Mouse (Mus musculus): ENCODE measurements around the gene Fsd2. TPM values are rescaled to one million over a fixed set of nuclear protein-coding genes. Genes with fewer than 3 reads are reported as not detected.

Fsd2 gene
- total and polyA plus RNA-seq, 3 experiments = 0.03 TPM; not detected in 2

GRCm38 (mm10) chr7:81556839-81557238 is 9.9 kb downstream of the Fsd2 start:
- Histone ChIP-seq H3K27me3 (ENCODE audit: control insufficient read depth in 1 of 2, insufficient read depth in 2 of 2, low read length in 2 of 2) (no peaks in the 10 kb centered on the region; a peak in 2 of 4 replicates), H3K4me3 (ENCODE audit: control insufficient read depth in 1 of 2, insufficient read depth in 1 of 2, low read depth in 2 of 2, low read length in 2 of 2) (no peak overlapping the region), H3K4me1 (ENCODE audit: control insufficient read depth in 1 of 2, insufficient read depth in 2 of 2, low read length in 2 of 2) (peaks cover 0 to 9% of the 10 kb centered on the region in 2 experiments; a peak in 2 of 4 replicates), H3K9me3 (replicated peaks; ENCODE audit: insufficient read depth, low read length) (no peaks in the 10 kb centered on the region), H3K79me2 (ENCODE audit: control insufficient read depth, insufficient read depth, low read length, poor library complexity) (no peaks in the 10 kb centered on the region), H3K27ac (ENCODE audit: control insufficient read depth, low read depth, low read length) (no peak overlapping the region), H3K36me3 (ENCODE audit: control insufficient read depth in 1 of 2, insufficient read depth in 2 of 2, low read length in 2 of 2) (peaks cover 0 to 4% of the 10 kb centered on the region in 2 experiments; a peak in 2 of 4 replicates), H3K9ac (ENCODE audit: control insufficient read depth, low read depth, low read length, poor library complexity, severe bottlenecking) (no peak overlapping the region)
- DNase-seq (ENCODE audit: low read depth, low spot score) = no peak
- TF ChIP-seq MAFK (IDR thresholded peaks at IDR 0.05; ENCODE audit: borderline replicate concordance, low read depth, low read length) (no peak), GATA1 (IDR thresholded peaks at IDR 0.05; ENCODE audit: low read depth, low read length) (no peak), MAX (IDR thresholded peaks at IDR 0.05; ENCODE audit: low read length) (no peak), TBP (IDR thresholded peaks at IDR 0.05; ENCODE audit: low read depth, low read length) (no peak), CTCF (IDR thresholded peaks at IDR 0.05 in 2 of 3, conservative IDR thresholded peaks at IDR 0.05 in 1 of 3; ENCODE audit: control insufficient read depth in 1 of 3, insufficient read depth in 1 of 3, low read depth in 2 of 3, low read length in 3 of 3, poor library complexity in 1 of 3, severe bottlenecking in 1 of 3) (no peak), GABPA (IDR thresholded peaks at IDR 0.05; ENCODE audit: low read depth, low read length) (no peak), MEF2A (IDR thresholded peaks at IDR 0.05; ENCODE audit: extremely low read depth, insufficient replicate concordance, low read depth, low read length, poor library complexity, severe bottlenecking) (no peak), TAL1 (IDR thresholded peaks at IDR 0.05; ENCODE audit: low read length) (no peak), UBTF (IDR thresholded peaks at IDR 0.05; ENCODE audit: borderline replicate concordance, insufficient read depth, low read depth, low read length) (no peak), CHD2 (IDR thresholded peaks at IDR 0.05; ENCODE audit: low read length) (no peak), POLR2AphosphoS5 (IDR thresholded peaks at IDR 0.05; ENCODE audit: borderline replicate concordance, low read depth, low read length) (no peak), NELFE (IDR thresholded peaks at IDR 0.05; ENCODE audit: low read depth, low read length) (no peak), RAD21 (IDR thresholded peaks at IDR 0.05; ENCODE audit: low read depth, low read length) (no peak), POLR2A (IDR thresholded peaks at IDR 0.05; ENCODE audit: control insufficient read depth in 1 of 2, insufficient read depth in 1 of 2, low read depth in 1 of 2, low read length in 2 of 2, poor library complexity in 1 of 2) (no peak), POLR2AphosphoS2 (IDR thresholded peaks at IDR 0.05; ENCODE audit: low read length) (no peak), HCFC1 (IDR thresholded peaks at IDR 0.05; ENCODE audit: low read depth, low read length) (no peak)

- H3K4me1 ChIP-seq (ENCODE audit: control insufficient read depth in 1 of 2, insufficient read depth in 2 of 2, low read length in 2 of 2) = no peaks in the 10 kb centered on the region
- H3K79me2 ChIP-seq (ENCODE audit: control insufficient read depth, insufficient read depth, low read length, poor library complexity) = no peaks in the 10 kb centered on the region
- no peaks in the 10 kb centered on the region for H3K36me3 ChIP-seq (ENCODE audit: control insufficient read depth in 1 of 2, insufficient read depth in 2 of 2, low read length in 2 of 2)
Observed at GRCm38 (mm10) chr7:81554369-81554768, 12.4 kb downstream of the Fsd2 start.

More at GRCm38 (mm10) chr7:81554369-81554768, 12.4 kb downstream of the Fsd2 start:
- no peaks in the 10 kb centered on the region for H3K9me3 ChIP-seq (replicated peaks; ENCODE audit: insufficient read depth, low read length)
- peak; percentile 74 for DNase-seq (ENCODE audit: low read depth, low spot score)
- H3K27ac ChIP-seq (ENCODE audit: control insufficient read depth, low read depth, low read length) = no peak overlapping the region
- peak; percentile 90 for TF ChIP-seq RAD21 (IDR thresholded peaks at IDR 0.05; ENCODE audit: low read depth, low read length)
- TF ChIP-seq POLR2A (IDR thresholded peaks at IDR 0.05; ENCODE audit: control insufficient read depth in 1 of 2, insufficient read depth in 1 of 2, low read depth in 1 of 2, low read length in 2 of 2, poor library complexity in 1 of 2) = no peak
- TF ChIP-seq MXI1 (IDR thresholded peaks at IDR 0.05; ENCODE audit: low read depth, low read length) = no peak
- no peak for TF ChIP-seq E2F4 (IDR thresholded peaks at IDR 0.05; ENCODE audit: borderline replicate concordance, low read depth, low read length)
- TF ChIP-seq MYB (IDR thresholded peaks at IDR 0.05; ENCODE audit: low read depth, low read length) = no peak
- no peak for TF ChIP-seq EP300 (IDR thresholded peaks at IDR 0.05; ENCODE audit: low read depth in 1 of 2, low read length in 2 of 2)
- TF ChIP-seq MAFK (IDR thresholded peaks at IDR 0.05; ENCODE audit: borderline replicate concordance, low read depth, low read length) = no peak
- no peak for TF ChIP-seq TAL1 (IDR thresholded peaks at IDR 0.05; ENCODE audit: low read length)
- TF ChIP-seq RCOR1 (IDR thresholded peaks at IDR 0.05; ENCODE audit: low read depth, low read length) = no peak
- no peak for TF ChIP-seq GATA1 (IDR thresholded peaks at IDR 0.05; ENCODE audit: low read depth, low read length)
- no peak for TF ChIP-seq GABPA (IDR thresholded peaks at IDR 0.05; ENCODE audit: low read depth, low read length)
- peak; percentile 92 for TF ChIP-seq SMC3 (IDR thresholded peaks at IDR 0.05; ENCODE audit: low read depth, low read length)
- no peak for TF ChIP-seq KAT2A (conservative IDR thresholded peaks at IDR 0.05; ENCODE audit: low read depth, low read length)
- TF ChIP-seq ZC3H11A (IDR thresholded peaks at IDR 0.05; ENCODE audit: low read depth, low read length) = peak; percentile 84
- TF ChIP-seq POLR2AphosphoS5 (IDR thresholded peaks at IDR 0.05; ENCODE audit: borderline replicate concordance, low read depth, low read length) = no peak
- no peak for TF ChIP-seq MEF2A (IDR thresholded peaks at IDR 0.05; ENCODE audit: extremely low read depth, insufficient replicate concordance, low read depth, low read length, poor library complexity, severe bottlenecking)
- TF ChIP-seq TBP (IDR thresholded peaks at IDR 0.05; ENCODE audit: low read depth, low read length) = no peak
- TF ChIP-seq SIN3A (IDR thresholded peaks at IDR 0.05; ENCODE audit: low read length) = no peak
- TF ChIP-seq USF1 (IDR thresholded peaks at IDR 0.05; ENCODE audit: low read depth, low read length) = no peak
- TF ChIP-seq CTCF (IDR thresholded peaks at IDR 0.05 in 2 of 3, conservative IDR thresholded peaks at IDR 0.05 in 1 of 3; ENCODE audit: control insufficient read depth in 1 of 3, insufficient read depth in 1 of 3, low read depth in 2 of 3, low read length in 3 of 3, poor library complexity in 1 of 3, severe bottlenecking in 1 of 3) = peak; percentile 71 to 91 (median 89)
- TF ChIP-seq ZNF384 (IDR thresholded peaks at IDR 0.05; ENCODE audit: low read depth, low read length) = no peak
- TF ChIP-seq TCF12 (IDR thresholded peaks at IDR 0.05; ENCODE audit: low read depth, low read length) = no peak
- no peak for TF ChIP-seq HCFC1 (IDR thresholded peaks at IDR 0.05; ENCODE audit: low read depth, low read length)
- no peak for TF ChIP-seq BHLHE40 (IDR thresholded peaks at IDR 0.05; ENCODE audit: borderline replicate concordance, low read depth, low read length)
- no peaks in the 10 kb centered on the region; a peak in 2 of 4 replicates for H3K27me3 ChIP-seq (ENCODE audit: control insufficient read depth in 1 of 2, insufficient read depth in 2 of 2, low read length in 2 of 2)
- no peak overlapping the region for H3K4me3 ChIP-seq (ENCODE audit: control insufficient read depth in 1 of 2, insufficient read depth in 1 of 2, low read depth in 2 of 2, low read length in 2 of 2)
- no peak overlapping the region for H3K9ac ChIP-seq (ENCODE audit: control insufficient read depth, low read depth, low read length, poor library complexity, severe bottlenecking)

Data from MEL (cell line).